Mouse (Mus musculus): ENCODE measurements around the gene Npas1.

Npas1 gene

GRCm38 (mm10) chr7:16477628-16478027 lies at the start of gene Npas1:
TSS of gene Npas1 (minus strand) at chr7:16477728.
- in situ Hi-C loops (cut with MseI, MboI): no loop called here

DNA sequence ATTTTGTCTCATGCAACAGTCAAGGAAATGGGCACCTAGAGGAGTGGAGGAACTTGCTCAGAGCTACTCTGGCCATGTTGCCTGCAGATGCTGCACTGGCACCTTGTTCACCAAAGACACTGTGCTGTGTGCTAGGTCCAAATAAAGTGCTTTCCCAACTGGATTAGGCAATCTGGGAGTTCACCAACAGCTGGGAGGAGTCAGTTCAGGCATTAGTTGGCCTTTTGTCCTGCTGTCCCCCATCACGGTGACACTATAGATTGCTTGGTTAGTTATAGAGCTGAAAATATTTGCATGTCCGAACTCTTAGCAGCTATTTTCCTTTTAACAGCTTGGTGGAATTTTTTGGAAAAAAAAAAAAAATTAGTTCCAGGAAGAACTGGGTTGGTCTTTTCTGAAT lies 48.5 kb upstream of the Npas1 start:
- in situ Hi-C loops (cut with MseI, MboI): no loop called here

DNA sequence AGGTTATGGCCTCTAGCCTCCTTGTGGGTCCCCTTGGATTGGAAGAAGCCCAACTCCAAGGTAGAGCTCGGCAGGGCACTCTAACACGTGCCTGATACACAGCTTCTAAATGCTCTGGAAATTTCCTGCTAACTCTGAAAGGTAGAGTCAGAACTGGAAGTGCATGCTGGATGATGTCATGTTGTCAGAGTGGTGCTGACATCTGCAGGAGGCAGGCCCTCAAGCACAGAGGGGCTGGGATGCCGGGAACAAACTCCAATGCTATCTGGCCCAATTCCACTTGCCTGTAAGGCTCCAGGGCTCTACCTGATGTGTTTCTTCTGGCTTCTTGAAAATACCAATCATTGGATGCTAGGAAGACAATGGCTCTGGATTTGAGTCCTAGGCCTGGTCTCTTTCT lies 47.9 kb upstream of the Npas1 start:
- in situ Hi-C loops (cut with MseI, MboI): no loop called here

DNA sequence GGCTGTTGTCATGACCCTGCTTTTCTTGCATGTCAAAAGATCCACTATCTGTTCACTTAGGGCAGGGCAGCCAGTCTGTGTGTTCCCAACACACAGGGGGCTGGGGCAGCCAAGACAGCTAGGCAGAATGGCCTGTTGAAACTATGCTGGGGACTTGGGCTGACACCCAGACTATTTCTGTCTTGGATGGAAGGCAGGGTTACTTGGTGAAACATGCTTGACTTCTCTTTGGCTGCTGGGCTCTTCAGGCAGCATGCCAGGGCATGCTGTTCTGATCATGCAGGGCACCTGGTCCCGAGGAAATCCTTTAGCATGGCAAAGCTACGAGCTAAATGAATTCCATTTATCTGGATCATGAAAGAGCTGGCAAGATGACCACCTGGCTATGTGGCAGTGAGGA lies 46.8 kb upstream of the Npas1 start:
- in situ Hi-C loops (cut with MseI, MboI): no loop called here

DNA sequence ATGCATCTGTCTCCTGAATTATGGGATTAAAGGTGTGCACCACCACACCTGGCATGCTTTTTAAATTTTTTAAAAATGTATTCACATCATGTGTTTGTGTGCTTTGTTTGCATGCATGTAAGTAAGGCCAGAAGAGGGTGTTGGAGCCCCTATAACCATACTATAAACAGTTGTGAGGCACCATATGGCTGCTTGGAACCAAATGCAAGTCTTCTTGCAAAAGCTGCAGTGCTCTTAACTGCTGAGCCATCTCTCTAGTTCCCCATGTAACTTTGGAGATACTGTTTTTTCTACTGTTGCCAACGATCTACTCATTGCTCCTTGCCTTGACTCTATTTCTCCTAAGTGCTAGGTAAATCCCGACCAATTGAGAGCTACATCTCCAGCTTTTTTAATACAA lies 41.8 kb upstream of the Npas1 start:
- in situ Hi-C loops (cut with MseI, MboI): no loop called here

GRCm38 (mm10) chr7:16517198-16517597 lies 39.7 kb upstream of the Npas1 start:
- in situ Hi-C loops (cut with MseI, MboI): no loop called here

GRCm38 (mm10) chr7:16507284-16507683 lies 29.8 kb upstream of the Npas1 start:
- in situ Hi-C loops (cut with MseI, MboI): loop anchor here in 1 of 2 experiments (5.0 kb wide), 1 partner anchor 110 kb away; no protein-coding TSS in a partner anchor

DNA sequence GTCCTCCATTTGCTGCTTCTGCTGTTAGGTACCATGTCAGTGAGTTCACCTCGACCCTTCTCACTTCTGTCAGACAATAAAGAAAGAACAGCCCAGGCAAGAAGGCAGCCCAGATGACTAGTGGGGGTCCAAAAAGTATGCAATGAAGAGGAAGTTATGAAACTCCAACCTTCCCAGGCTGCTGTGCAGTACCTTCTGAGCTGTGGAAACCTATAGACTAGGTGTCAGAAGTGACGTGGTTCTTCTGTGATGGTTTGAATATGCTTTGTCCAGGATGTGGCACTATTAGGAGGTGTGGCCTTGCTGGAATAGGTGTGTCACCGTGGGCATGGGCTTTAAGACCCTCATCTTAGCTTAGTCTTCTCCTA lies 27.7 kb upstream of the Npas1 start:
- in situ Hi-C loops (cut with MseI, MboI): loop anchor here in 1 of 2 experiments (5.0 kb wide), 1 partner anchor 112 kb away; no protein-coding TSS in a partner anchor

- in situ Hi-C loops (cut with MseI, MboI): loop anchor here (5.0 kb wide), 2 partner anchors 113 to 118 kb away; no protein-coding TSS in a partner anchor
Observed at GRCm38 (mm10) chr7:16504573-16505225, 27.2 kb upstream of the Npas1 start.

- in situ Hi-C loops (cut with MseI, MboI): loop anchor here in 1 of 2 experiments (5.0 kb wide), 1 partner anchor 121 kb away; no protein-coding TSS in a partner anchor
Observed at GRCm38 (mm10) chr7:16501571-16501970, 24.0 kb upstream of the Npas1 start.

DNA sequence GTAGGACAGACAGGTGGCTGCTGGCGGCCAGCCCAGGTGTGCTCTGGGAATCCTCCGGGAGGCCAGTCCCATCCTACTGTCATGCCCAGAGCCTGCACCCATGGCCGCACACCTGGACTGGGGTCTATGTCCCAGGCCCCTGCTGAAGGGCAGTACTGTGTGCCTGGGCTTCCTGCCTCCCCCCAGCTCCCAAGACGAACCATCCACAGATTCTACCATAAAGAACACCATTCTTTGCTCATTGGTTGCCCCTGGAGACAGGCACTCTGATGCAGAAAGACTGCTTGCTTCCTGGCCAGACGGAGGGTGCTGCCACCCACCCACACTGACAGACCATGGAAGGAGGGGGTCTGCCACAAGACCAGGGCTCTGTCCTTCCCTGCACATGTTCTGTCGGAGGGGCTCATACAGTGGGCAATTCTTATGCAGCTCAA lies 22.2 kb upstream of the Npas1 start:
- in situ Hi-C loops (cut with MseI, MboI): loop anchor here in 1 of 2 experiments (5.0 kb wide), 1 partner anchor 123 kb away; no protein-coding TSS in a partner anchor

DNA sequence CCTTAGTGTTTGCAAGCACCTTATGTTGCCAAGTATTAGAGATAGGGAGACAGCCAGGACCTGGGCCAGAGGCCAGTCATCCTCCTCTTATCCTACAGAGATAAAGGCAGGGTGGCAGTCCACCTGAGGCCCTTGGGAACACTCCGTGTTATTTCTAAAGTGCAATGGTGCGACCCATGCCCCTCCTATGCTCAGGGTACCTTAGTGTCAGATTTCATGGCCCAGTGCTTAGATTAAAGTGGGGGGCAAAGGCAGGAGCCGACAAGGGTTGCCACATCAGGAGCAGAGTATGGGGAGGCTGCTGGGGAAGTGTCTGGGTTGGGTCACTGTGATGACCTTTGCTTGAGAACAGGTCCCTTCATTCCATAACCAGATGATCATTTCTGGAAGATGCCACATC lies 18.7 kb upstream of the Npas1 start:
- in situ Hi-C loops (cut with MseI, MboI): no loop called here

- in situ Hi-C loops (cut with MseI, MboI): no loop called here
Observed at GRCm38 (mm10) chr7:16493361-16493760, 15.8 kb upstream of the Npas1 start.

DNA sequence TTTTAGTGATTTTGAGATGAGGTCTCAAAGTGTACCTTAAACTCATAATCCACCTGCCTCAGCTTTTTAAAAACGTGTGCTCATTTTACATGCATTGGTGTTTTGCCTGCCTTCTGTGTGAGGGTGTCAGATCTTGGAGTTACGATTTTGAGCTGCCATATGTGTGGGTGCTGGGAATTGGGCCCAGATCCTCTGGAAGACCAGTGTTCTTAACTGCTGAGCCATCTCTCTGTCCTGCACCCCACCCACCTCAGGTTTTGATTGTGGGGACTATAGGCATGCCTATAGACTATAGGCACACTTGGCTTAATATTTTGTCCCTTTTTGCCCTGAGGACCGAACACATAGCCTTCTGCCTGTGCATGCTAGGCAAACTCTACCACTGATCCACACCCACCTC lies 14.7 kb upstream of the Npas1 start:
- in situ Hi-C loops (cut with MseI, MboI): no loop called here

DNA sequence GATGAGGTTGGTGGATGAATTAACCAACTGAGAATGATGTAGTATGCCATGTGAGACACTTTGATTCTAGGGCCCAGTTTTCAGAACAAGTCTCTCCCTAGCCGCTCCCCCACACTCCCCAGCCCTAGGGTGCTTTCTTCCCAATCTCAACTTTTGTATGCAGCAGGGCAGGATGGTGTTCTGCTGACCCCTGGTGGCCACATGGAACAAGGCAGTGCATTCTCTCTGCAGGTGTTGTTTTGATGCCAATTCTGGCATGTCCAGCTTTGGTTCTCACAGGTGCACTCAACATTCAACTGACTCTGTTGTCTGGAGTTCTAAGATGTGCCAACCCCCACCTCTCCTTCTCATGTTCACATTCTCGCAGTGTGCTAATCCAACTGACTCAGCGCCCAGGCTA lies 14.2 kb upstream of the Npas1 start:
- in situ Hi-C loops (cut with MseI, MboI): no loop called here

- in situ Hi-C loops (cut with MseI, MboI): no loop called here
Observed at GRCm38 (mm10) chr7:16489948-16490347, 12.4 kb upstream of the Npas1 start.

DNA sequence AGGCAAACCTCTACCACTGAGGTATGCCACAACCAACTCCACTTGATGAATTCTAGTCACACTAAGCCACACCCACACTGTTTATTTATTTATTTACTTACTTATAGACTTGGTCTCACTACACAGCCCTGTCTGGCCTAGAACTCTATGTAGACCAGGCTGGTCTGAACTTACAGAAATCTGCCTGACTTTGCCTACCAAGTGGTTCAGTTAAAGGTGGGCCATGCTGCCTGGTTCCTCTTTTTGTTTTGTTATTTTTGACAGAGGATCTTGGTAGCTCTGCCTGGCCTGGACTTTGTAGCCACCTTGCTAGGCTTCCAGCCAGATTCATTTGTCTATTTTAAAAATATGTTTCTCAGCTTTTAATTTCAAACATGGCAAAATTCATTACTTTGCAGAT lies 11.3 kb upstream of the Npas1 start:
- in situ Hi-C loops (cut with MseI, MboI): no loop called here

DNA sequence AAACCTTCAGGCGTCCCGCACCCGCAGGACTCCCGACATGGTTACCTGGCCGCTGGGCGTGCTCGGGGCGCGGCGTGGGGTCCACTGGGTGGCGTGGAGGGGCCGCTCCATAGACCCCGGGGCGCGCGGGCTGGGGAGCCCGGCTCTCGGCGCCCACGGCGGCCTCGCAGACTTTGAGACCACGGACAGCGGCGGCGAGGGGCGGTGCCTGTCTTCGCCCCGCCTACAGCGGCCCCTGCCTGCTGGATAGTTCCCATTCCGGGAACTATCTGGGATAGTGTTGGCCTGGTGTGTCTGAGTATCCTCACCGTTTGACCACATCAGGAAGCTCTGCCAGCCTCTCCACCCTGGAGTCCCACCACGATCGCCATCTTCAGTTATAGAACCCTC lies 933 bp downstream of the Npas1 start:
- in situ Hi-C loops (cut with MseI, MboI): no loop called here

DNA sequence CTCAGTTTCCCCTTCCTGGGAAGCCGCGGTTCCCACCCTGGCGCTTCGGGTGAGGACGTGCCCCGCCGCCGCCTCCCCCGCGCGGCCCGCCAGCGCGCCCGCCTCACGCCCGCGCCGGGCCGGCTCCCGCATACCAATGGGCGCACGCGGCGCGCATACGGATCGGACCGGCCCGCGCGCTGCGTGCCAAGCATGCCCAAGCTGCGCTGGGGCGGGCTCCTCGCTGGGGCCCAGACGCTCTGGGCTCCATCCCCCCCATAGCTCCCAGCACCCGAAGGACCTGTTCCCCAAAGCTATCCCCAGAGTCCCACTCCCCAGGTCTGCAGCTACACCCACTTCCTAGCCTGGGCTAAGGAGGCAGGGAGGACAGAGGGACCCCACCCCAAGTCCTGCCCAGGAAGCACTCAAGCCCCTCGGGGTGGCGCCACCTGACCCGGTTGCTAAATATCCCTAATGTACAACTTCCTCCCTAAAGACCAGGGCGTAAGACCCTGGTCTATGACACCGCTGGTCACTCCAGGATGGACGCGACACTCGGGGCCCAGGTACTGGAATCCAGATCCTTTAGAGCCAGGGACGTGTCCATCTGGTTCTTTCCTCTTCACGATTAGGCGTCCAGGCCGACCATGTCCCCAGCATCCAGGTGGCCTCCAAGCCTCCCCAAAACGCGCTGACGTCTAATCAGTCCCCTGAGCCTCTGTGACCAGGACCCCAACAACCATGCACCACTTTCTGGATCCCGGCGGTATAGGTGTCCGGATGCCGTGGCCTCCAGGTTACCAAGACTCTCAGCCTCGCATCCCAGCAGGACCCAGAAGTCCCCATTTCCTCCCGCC lies 1.5 kb downstream of the Npas1 start:
- in situ Hi-C loops (cut with MseI, MboI): no loop called here

- in situ Hi-C loops (cut with MseI, MboI): no loop called here
Observed at GRCm38 (mm10) chr7:16475321-16475720, 2.2 kb downstream of the Npas1 start.

GRCm38 (mm10) chr7:16474445-16474844 lies 3.1 kb downstream of the Npas1 start:
- in situ Hi-C loops (cut with MseI, MboI): no loop called here

GRCm38 (mm10) chr7:16473847-16474246 lies 3.7 kb downstream of the Npas1 start:
- in situ Hi-C loops (cut with MseI, MboI): no loop called here
